Mouse (Mus musculus) brown adipose tissue, adult 24 weeks (tissue): ENCODE measurements around the gene Olfr874. TPM values are rescaled to one million over a fixed set of nuclear protein-coding genes. Genes with fewer than 3 reads are reported as not detected.

ENCODE experiments used
- polyA plus RNA-seq: library from polyadenylated mRNA; stranded (reverse); fragments of >200 nt; gene quantifications from 2 replicates; pipeline ENCODE4 v1.2.4, GENCODE M21; 2012; ENCODE audit not compliant: missing spikeins, insufficient read depth, insufficient read length

Olfr874 gene
- polyA plus RNA-seq, 1 experiment = not detected

Other genes with a start within 250 kb of the Olfr874 start
- 15.0 and 29.4 TPM in 2 replicates for gene Esam, start 217.0 kb upstream of the Olfr874 start, polyA plus RNA-seq
- 2.1 and 5.7 TPM in 2 replicates for gene Vsig2, start 205.9 kb upstream of the Olfr874 start, polyA plus RNA-seq
- 4.5 TPM in 1 of 2 replicates, not detected in the other for gene Nrgn, start 192.2 kb upstream of the Olfr874 start, polyA plus RNA-seq
- gene Siae, start 189.4 kb upstream of the Olfr874 start, polyA plus RNA-seq = 11.7 and 12.1 TPM in 2 replicates
- gene Spa17, start 131.4 kb upstream of the Olfr874 start, polyA plus RNA-seq = 13.3 and 14.2 TPM in 2 replicates
- 15.1 and 15.6 TPM in 2 replicates for gene Tbrg1, start 87.8 kb upstream of the Olfr874 start, polyA plus RNA-seq
- gene Panx3, start 75.9 kb upstream of the Olfr874 start, polyA plus RNA-seq = not detected in 2 replicates
- not detected in 2 replicates for gene Olfr160, start 28.9 kb upstream of the Olfr874 start, polyA plus RNA-seq
- not detected in 2 replicates for gene Olfr875, start 26.8 kb downstream of the Olfr874 start, polyA plus RNA-seq
- not detected in 2 replicates for gene Olfr876, start 57.9 kb downstream of the Olfr874 start, polyA plus RNA-seq
- not detected in 2 replicates for gene Olfr877, start 109.2 kb downstream of the Olfr874 start, polyA plus RNA-seq
- not detected in 2 replicates for gene Olfr145, start 151.6 kb downstream of the Olfr874 start, polyA plus RNA-seq
- gene Olfr878, start 172.7 kb downstream of the Olfr874 start, polyA plus RNA-seq = not detected in 2 replicates
- gene Olfr881, start 246.7 kb downstream of the Olfr874 start, polyA plus RNA-seq = not detected in 2 replicates